Mouse (Mus musculus): ENCODE results near the gene Tmem170b.

DNA sequence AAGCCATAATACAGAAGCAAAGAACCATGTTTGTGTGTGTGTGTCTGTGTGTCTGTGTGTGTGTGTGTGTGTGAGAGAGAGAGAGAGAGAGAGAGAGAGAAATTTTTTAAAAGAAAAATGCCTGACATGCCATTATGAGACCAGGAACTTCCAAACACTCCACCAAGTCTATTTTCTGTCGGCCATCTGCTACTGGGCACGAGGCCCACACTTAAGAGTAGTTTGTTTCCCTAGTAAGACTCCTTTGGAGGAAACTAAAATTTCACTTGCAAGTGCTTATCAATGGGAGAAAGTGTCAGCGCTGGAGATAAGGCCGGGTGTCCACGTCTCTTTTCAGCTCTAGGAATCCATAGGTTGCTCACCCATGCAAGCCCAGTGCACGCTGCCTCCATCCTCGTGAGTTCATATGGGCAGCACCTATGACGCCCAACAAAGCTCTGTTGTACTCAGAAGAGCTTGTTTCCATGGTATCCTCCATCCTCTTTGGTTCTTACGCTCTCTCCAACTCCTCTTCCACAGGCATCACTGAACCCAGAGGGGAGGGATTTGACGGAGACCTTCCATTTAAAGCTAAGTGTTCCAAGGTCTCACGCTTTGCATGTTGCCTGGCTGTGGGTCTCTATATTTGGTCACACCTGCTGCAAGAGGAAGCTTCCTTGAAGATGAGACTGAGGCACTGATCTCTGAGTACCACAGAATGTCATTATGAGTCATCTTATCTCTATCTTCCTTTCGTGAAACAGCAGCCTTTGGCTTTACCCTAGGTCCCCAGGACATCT is 76.8 kb downstream of the Tmem170b start:
- TF ChIP-seq CTCF (IDR thresholded peaks at IDR 0.05; ENCODE audit: borderline replicate concordance, extremely low read depth, insufficient read depth, insufficient read length), result no peak
- no peak for TF ChIP-seq POLR2A (IDR thresholded peaks at IDR 0.05; ENCODE audit: borderline replicate concordance, extremely low read depth, insufficient read depth, insufficient read length, poor library complexity, severe bottlenecking)
